Mouse (Mus musculus): ENCODE measurements at regions not wholly inside any gene's neighbourhood (a gene's known extent, or its start where the extent isn't known, plus 50 kb on each side); places are given as distances from the start of the nearest gene placed in this dataset.

DNA sequence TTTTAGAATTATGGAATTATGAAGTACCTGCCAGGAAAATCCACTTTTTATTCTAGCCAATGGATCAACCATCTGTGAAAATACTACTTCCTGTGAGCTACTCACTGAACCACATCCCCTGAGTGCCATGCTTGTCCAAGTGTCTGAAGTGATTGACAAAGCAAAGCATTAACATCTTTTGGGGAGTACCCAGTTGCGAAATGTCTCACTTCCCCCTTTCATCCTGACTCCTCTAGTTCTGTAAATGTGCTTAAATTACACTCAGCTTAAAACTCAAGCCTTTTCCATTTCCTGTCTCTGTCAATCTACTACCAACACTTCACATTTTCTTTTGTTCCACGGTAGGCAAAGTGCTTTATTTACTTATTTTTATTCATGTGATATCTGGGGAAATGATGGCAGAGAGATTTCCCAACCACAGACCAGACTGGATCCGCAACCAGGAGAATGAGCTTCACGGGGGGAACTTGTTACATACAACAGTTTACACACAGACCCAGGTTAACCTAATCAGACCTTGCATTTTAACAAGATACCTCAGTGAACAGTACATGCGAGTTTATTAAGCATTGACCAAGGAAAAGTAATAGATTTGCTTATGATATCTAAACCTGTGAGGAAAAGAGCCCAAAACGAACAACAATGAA is 726.1 kb upstream of the Cited2 start:
- in situ Hi-C loops (cut with MboI): loop anchor here (25.0 kb wide), 1 partner anchor 715 kb away; the partner anchor contains the start of gene Cited2

DNA sequence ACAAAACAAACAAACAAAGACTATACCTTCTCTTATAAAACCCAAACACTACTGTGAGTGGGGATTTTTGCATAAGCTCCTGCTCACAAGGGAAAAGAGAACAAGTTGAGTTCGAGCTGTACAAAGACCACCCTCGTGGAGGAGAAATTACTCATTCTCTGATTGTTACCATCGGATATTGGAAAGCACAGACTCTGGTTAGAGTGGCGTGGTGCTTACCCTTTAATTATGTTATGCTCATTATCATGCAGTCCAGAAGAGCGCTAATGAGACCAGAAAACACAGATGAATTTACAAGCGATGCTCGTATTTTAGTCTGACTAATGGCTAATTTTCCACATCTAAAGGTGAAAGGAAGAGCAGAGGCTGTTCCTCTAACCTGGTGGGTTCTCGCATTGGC is 721.7 kb upstream of the Cited2 start:
- in situ Hi-C loops (cut with MboI): no loop called here

DNA sequence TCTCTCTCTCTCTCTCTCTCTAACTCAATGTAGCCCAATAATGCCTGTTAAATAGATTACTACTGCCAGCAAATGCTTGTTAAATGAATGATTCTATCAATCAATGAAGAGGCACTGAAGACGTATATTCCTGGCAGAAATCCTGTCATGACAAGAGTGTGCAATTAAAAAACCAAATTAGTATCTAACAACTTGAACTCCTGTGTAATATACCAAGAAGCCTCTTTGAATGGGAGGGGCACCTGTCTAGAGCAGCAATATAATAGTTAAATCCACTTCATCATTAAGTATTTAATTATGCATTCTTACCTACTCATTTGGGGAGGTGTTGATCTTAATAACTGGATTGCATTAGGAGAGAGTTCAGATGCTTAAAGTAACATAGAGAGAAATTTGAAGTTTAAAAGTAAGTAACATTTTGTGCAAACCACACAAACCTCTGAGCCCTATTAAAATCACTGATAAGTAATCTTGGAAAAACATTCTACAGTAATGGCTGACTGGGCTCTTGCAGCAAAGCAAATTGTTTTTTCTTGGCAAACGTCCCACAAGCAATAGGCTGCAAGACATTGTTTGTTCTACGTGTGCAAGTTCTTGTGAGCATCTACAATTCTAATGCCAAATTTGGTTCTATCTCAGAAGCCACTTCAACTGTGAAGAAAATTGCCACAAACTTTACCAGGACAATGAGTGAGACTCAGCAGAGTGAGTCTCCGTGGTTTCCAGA is 719.7 kb upstream of the Cited2 start:
- in situ Hi-C loops (cut with MboI): no loop called here

GRCm38 (mm10) chr10:17008683-17009082 is 714.3 kb upstream of the Cited2 start:
- in situ Hi-C loops (cut with MboI): no loop called here

- in situ Hi-C loops (cut with MboI): no loop called here
These were observed 713.0 kb upstream of the Cited2 start for GRCm38 (mm10) chr10:17010047-17010446.

GRCm38 (mm10) chr10:17011876-17012275 is 711.1 kb upstream of the Cited2 start:
- in situ Hi-C loops (cut with MboI): no loop called here

GRCm38 (mm10) chr10:17012541-17012975 is 710.5 kb upstream of the Cited2 start:
- in situ Hi-C loops (cut with MboI): no loop called here

GRCm38 (mm10) chr10:17014826-17015225 is 708.2 kb upstream of the Cited2 start:
- in situ Hi-C loops (cut with MboI): no loop called here

GRCm38 (mm10) chr10:17016854-17017253 is 706.2 kb upstream of the Cited2 start:
- in situ Hi-C loops (cut with MboI): no loop called here

DNA sequence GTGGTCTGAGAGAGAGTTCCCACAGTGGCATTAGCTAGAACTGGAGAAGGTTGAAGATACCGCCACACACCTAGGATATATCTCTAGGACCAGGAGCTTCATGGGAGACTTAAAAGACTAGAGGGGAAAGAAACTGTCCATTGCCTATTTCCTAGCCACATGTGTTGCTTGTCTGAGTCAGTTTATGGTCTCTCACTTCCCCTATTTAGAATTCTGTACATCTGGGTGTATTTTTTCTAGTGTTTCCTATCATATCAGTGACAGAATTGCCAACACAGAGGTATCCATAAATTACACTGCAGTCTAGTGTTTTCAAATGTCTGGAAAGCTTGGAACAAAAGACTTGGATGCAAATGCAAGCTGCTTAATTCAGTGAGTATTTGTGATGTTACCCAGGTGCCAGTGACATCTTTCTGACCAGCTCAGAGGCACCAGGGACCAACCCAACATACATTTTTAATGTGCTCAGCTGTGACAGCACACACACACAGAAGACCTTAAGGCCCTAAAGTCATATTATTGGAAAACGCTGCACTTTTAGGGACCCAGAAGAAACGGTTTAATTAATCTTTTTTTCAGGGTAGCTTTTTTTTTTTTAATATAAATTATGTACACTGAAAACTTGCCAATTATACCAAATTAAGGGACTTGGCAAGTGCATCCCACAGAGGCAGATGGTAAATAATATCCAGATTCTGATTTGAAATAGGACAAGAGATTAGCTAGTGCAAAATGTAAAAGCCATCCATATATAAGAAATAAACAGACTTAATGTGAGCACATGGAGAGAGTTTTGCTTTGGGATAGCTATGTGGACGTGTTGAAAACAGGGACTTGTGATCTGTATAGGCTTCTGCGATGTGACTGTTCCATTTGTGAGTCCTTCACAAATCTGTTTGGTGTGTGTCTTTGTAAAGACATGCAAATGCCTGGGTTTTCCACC is 700.5 kb upstream of the Cited2 start:
- in situ Hi-C loops (cut with MboI): no loop called here

GRCm38 (mm10) chr10:17023571-17024293 is 699.3 kb upstream of the Cited2 start:
- in situ Hi-C loops (cut with MboI): no loop called here

GRCm38 (mm10) chr10:17024294-17024665 is 698.7 kb upstream of the Cited2 start:
- in situ Hi-C loops (cut with MboI): no loop called here

GRCm38 (mm10) chr10:17034892-17035775 is 687.9 kb upstream of the Cited2 start:
- in situ Hi-C loops (cut with MboI): no loop called here

DNA sequence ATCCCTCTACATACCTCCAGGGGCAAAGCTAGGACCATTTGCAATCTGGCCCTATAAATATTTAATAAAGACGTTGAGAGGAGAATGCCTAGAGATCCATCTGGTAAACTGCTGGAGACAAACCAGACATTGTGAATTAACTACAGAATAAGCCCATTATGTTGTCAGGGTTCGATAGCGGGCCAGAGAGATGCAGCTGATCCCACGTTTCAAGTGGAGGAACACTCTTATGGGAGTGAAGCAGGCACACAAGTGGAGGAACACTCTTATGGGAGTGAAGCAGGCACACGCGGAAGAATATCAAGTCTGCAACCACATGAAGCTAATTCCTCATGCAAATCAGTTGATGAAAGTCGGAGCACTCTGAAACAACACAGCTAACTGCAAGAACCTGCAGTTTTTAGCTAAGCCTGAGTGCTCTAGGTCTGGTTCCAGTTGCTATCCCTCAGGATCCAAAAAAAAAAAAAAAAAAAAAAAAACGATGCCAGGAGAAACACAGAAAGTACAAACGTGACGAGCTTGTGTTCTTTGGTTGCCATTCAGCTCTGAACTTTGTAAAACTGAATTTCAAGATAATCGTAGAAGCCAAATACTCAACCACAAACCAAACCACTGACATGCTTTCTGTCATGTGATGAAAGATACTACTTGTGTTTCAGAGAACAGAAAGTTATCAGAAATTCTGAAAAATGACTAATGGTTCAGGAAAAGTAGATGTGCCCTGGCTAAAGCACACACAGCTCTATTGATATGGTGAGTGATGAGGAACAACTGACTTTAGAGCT is 684.6 kb upstream of the Cited2 start:
- in situ Hi-C loops (cut with MboI): no loop called here

DNA sequence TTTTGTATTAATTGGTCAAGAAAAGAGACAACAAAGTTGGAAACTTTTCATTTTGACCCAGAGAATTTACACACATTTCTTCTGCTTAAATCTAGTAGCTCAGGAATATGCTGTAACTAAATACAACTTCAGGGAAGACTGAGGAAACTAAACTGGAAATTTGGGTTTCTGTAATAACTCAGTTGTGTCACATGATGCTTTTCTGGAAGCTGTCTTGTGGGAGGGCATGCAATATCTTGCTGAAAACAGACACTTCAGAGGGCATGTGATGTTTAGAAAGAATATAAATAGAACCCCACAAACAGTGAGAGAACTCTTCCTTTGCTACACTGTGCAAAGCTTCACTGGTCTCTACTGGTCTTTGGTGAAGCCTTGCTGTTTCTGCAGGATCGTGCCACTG is 680.9 kb upstream of the Cited2 start:
- in situ Hi-C loops (cut with MboI): no loop called here

DNA sequence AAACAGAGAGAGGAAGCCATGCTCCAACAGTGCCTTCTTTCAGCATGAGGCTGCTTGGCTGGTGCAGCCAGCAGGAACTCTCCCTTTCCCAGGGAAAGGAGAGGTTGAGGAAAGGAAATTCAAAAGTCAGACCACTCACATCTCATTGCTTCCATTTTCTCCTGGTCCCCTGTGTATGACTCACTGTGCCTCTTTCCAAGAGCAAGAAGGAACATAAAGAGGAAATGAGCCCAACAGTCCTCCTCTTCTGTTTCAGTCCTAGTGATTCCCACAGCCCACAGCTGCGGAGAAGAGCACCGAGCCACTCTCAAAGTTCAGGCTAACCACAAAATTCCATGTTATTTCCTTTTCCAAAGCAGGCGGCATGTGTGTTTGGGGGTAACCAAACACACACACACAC is 680.0 kb upstream of the Cited2 start:
- in situ Hi-C loops (cut with MboI): no loop called here

- in situ Hi-C loops (cut with MboI): no loop called here
These were observed 676.3 kb upstream of the Cited2 start for GRCm38 (mm10) chr10:17046765-17047164.

DNA sequence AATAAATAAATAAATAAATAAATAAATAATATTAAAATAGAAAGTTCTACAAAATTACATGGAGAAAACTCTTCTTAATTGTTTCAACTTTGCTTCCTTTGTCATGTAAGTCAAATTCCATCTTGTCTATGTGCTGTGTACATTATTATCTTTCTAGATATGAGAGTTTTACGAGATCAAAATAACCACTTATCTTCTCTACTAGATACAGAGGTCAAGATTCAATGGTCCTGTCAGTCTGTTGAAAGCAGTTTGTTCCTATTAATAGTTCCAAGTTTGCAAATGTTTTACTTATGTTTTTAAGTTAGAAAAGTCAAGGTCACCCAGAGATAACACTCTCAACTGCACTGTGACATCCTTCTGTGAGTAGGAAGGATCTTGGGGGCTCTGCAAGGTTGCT is 650.1 kb upstream of the Cited2 start:
- in situ Hi-C loops (cut with MboI): no loop called here

DNA sequence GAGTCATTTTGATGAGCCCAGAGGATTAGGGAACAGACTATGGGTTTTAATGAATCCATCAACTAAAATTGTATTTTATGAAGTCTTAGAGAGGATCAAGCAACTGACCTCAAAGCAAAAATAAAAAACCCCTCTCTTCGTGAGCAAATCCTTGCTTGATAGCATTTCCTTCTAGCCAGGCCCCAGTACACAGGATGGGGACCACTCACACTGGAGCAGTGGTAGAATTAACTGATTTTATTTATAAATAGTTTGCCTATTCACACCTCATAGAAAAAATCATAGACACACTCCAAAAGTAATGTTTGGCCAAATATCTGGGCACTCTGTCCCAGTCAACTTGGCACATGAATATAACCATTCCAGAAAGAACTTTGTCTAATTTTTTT is 649.0 kb upstream of the Cited2 start:
- in situ Hi-C loops (cut with MboI): no loop called here

- in situ Hi-C loops (cut with MboI): no loop called here
These were observed 648.5 kb upstream of the Cited2 start for GRCm38 (mm10) chr10:17074402-17075027.

Measured in mature B cell (primary cell).